Mouse (Mus musculus): ENCODE data around the gene Mrpl40. TPM values are rescaled to one million over a fixed set of nuclear protein-coding genes. Genes with fewer than 3 reads are reported as not detected.

Mrpl40 gene
- total RNA-seq (2023): 10 to 100 TPM; 25.3 to 27.8 TPM

DNA sequence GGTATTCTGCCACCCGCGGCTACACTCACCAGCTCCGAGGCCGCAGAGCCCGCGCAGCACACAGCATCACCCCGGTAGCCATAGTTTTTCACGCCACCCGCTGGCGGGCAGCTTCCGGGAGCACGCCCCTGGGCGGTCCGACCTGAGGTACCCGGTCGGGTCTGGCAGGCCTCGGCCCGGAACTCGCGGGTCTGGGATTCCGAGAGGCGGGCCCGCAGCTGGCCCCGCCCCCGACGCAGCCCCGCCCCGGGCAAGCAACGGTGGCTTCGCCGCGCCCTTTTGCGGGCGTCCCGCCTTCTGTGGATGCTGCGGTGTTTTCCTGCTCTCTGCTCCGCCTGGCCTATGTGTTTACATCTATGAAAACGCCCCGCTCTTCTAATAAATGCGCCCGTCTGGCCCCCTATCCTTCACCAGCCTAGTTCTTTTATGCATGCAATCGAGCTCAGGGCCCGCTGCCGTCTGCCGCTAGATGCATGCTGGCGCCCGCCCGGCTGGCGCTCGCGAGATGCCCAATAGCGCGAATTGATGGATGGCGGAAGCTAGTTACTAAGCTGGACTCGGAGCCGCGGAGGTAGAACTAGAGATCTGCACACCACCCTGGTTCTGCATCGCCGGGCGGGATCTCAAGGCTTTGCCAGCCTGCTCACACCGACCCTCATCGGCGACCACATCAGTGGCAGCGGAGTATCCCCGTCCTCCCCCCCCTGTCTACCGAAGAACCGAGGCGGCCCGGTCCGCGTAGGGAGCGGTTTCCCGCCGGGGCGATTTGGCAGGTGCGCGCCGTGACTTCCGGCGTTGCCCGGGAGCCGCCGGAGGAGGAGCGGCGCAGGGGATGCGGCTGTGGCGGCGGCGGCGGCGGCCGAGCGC, at the start of gene Mrpl40, which contains the start of gene Hira:
Mrpl40 (minus strand) TSS at position 421 of the 867 bp plus-strand sequence.
Hira (plus strand) TSS at position 596 of the 867 bp plus-strand sequence.

DNA sequence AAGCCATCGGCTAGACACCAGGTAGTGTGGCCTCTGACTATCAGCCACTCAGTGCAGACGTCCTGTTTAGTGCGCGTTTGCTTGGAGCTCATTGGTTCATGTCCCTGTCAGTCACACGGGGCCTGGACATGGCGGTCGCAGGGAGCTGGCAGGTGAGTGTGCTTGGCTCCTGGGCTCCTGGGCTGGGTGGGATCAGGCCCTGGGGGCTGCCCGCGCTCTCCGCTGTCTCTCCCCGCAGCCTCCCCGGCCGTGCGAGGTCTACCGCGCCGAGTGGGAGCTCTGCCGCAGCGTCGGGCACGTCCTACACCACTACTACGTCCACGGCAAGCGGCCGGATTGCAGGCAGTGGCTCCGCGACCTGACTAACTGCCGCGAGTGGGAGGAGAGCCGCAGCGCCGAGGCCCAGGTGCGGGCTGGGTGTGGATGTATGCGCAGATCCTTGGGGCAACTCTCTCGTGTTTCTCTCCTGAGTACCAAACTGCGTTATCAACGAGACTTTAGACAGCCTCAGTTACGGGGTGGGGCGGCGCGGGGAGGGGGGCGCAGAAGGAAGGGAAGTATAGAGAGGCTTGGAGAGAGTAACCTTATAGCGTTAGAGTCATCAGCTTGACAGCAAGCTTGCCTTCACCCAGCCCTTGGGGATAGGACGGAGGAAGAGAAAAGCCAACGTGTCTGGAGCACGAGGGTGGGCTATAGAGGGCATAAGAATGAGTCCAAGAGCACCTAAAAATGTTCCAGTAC, 40.0 kb downstream of the Mrpl40 start, which contains the start of the genes 2510002D24Rik and Gm28539:
2510002D24Rik (plus strand) TSS at position 111 of the 741 bp plus-strand sequence.
Gm28539 (plus strand) TSS at position 117 of the 741 bp plus-strand sequence.

Other genes starting within 250 kb of the Mrpl40 start
- gene Sept5, start 246.9 kb downstream of the Mrpl40 start, total RNA-seq (2023): 100 to 1,000 TPM; 177 to 200 TPM
- under 1 TPM in 1 of 2 experiments, not detected in 1; 0.35 TPM for gene Cldn5, start 100.0 kb downstream of the Mrpl40 start, total RNA-seq (2023)
- gene Ufd1, start 65.1 kb downstream of the Mrpl40 start, total RNA-seq (2023): 10 to 100 TPM; 61.3 to 67.0 TPM
- 10 to 100 TPM; 36.6 to 36.7 TPM for gene Cdc45, start 64.9 kb downstream of the Mrpl40 start, total RNA-seq (2023)
- 1 to 10 TPM; 6.6 to 9.2 TPM for gene 2510002D24Rik, start 40.3 kb downstream of the Mrpl40 start, total RNA-seq (2023)
- 1 to 10 TPM; 3.6 to 7.0 TPM for gene Gm28539, start 40.3 kb downstream of the Mrpl40 start, total RNA-seq (2023)
- 10 to 100 TPM; 45.9 to 50.2 TPM for gene Hira, start 175 bp upstream of the Mrpl40 start, total RNA-seq (2023)